Mouse (Mus musculus): ENCODE results near the gene Atp2c1.

- TF ChIP-seq USF2 (conservative IDR thresholded peaks at IDR 0.05; ENCODE audit: low read depth, low read length) (no peak), MAX (IDR thresholded peaks at IDR 0.05; ENCODE audit: low read length) (no peak), CTCF (conservative IDR thresholded peaks at IDR 0.05 in 1 of 2, IDR thresholded peaks at IDR 0.05 in 1 of 2; ENCODE audit: low read depth in 2 of 2, low read length in 2 of 2) (peak in 1 of 2 experiments; percentile 18; a peak in 1 of 4 replicates), IRF4 (IDR thresholded peaks at IDR 0.05; ENCODE audit: low read depth, low read length) (no peak), TCF12 (IDR thresholded peaks at IDR 0.05; ENCODE audit: low read depth, low read length) (no peak), SIN3A (IDR thresholded peaks at IDR 0.05; ENCODE audit: low read length) (no peak), ELF1 (IDR thresholded peaks at IDR 0.05; ENCODE audit: low read depth, low read length) (no peak), UBTF (IDR thresholded peaks at IDR 0.05; ENCODE audit: low read depth, low read length) (no peak), RCOR1 (conservative IDR thresholded peaks at IDR 0.05; ENCODE audit: low read depth, low read length) (no peak)
Measured at GRCm38 (mm10) chr9:105408549-105408948, 118.6 kb downstream of the Atp2c1 start.
